Mouse (Mus musculus): ENCODE results near the gene Sema5b.

GRCm38 (mm10) chr16:35577181-35577941 lies 36.4 kb downstream of the Sema5b start:
- TF ChIP-seq POLR2A (IDR thresholded peaks at IDR 0.05; ENCODE audit: borderline replicate concordance, extremely low read depth, insufficient read depth, insufficient read length, poor library complexity, severe bottlenecking) (no peak), CTCF (IDR thresholded peaks at IDR 0.05; ENCODE audit: borderline replicate concordance, extremely low read depth, insufficient read depth, insufficient read length) (no peak)
